In the genomic region with DNA sequence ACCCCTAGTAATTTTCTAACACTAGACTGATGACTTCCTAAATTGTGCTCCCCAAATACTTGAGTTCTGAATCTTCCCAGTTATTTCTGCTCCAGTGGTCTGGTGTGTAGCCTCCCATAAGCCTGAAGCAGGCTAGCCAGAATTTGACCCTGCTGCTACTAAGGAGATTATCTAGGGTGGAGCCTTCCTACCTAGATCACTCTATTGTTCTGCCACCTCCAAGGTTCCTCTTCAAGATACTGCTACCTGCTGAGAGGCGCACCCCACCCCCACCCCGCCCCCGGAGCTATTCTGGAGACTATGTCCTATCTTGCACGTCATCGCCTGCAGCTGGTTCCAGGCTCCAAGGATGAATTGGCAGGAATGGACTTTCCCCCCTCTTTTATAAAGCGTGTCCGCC, we compare ENCODE assay signal across 24 mouse cellular contexts. TPM values are rescaled to one million over a fixed set of nuclear protein-coding genes. Genes with fewer than 3 reads are reported as not detected.
"Had no signal": no experiment of that assay in that cellular context is flagged by ENCODE, and none has a peak within 500 bp of the region (broad histone marks: within the 10 kb centered on the region; RNA-seq: fewer than 3 reads in every experiment).

No protein-coding gene starts in this region.

- H3K4me2 ChIP-seq: lung, embryonic 15.5 days; midbrain, embryonic 12.5 days; neural tube, embryonic 13.5 days; neural tube, embryonic 15.5 days; stomach, embryonic 15.5 days had no signal

- H3K27me3 ChIP-seq: lung, embryonic 15.5 days; megakaryocyte, embryonic 14.5 days; midbrain, embryonic 12.5 days; neural tube, embryonic 13.5 days; neural tube, embryonic 15.5 days; stomach, embryonic 15.5 days had no signal

- ATAC-seq: liver, postnatal 0 days; lung, postnatal 0 days; midbrain, embryonic 16.5 days had no signal

- H3K4me3 ChIP-seq: lung, embryonic 15.5 days; megakaryocyte, embryonic 14.5 days; midbrain, embryonic 12.5 days; myocyte; neural tube, embryonic 13.5 days; neural tube, embryonic 15.5 days; stomach, embryonic 15.5 days had no signal

- H3K27ac ChIP-seq: lung, embryonic 15.5 days; macrophage; midbrain, embryonic 12.5 days; neural tube, embryonic 13.5 days; neural tube, embryonic 15.5 days; stomach, embryonic 15.5 days; stomach, postnatal 0 days had no signal

- H3K9me3 ChIP-seq: lung, embryonic 15.5 days; megakaryocyte, embryonic 14.5 days; midbrain, embryonic 12.5 days; neural tube, embryonic 13.5 days; neural tube, embryonic 15.5 days; stomach, embryonic 15.5 days had no signal

- H3K36me3 ChIP-seq: lung, embryonic 15.5 days; midbrain, embryonic 12.5 days; neural tube, embryonic 13.5 days; neural tube, embryonic 15.5 days; stomach, embryonic 15.5 days had no signal

- DNase-seq: liver, postnatal 0 days; lung, adult 2 months; lung, postnatal 14 days; lung, postnatal 36 days; midbrain, embryonic 14.5 days; retina, postnatal 1 day; right cerebral cortex, adult 18-20 months; thymus, adult 2 months; thymus, postnatal 25 days; thymus, postnatal 4 days had no signal

- H3K4me1 ChIP-seq: lung, embryonic 15.5 days; megakaryocyte, embryonic 14.5 days; midbrain, embryonic 12.5 days; neural tube, embryonic 13.5 days; neural tube, embryonic 15.5 days; stomach, embryonic 15.5 days had no signal

- H3K9ac ChIP-seq: liver, postnatal 0 days; lung, embryonic 15.5 days; midbrain, embryonic 12.5 days; neural tube, embryonic 13.5 days; neural tube, embryonic 15.5 days; stomach, embryonic 15.5 days had no signal

RNA-seq across cellular contexts. Expression of gene Gm281, which starts 7.1 kb away (rescaled TPM):
- polyA plus RNA-seq: liver, postnatal 0 days; lung, embryonic 15.5 days; macrophage; midbrain, embryonic 12.5 days; midbrain, embryonic 14.5 days; midbrain, embryonic 16.5 days; myocyte; neural tube, embryonic 11.5 days; neural tube, embryonic 13.5 days; neural tube, embryonic 15.5 days; spleen, adult 2 months; stomach, embryonic 15.5 days; stomach, postnatal 0 days; urinary bladder, adult 2 months had no signal
